Mouse (Mus musculus) urinary bladder, postnatal 4 days (tissue): Measurements from ENCODE around the gene Fam163a.
"Not testable (repeated sequence)": the region's sequence is repeated elsewhere in the genome, so short reads cannot be mapped to it uniquely, and the experiment has no call there.

ENCODE experiments used
- DNase-seq, 2 experiments: peaks; one replicate each; pipeline ENCODE4 v3.0.0; 2021 to 2022; ENCODE audit warnings: low spot score in 2 of 2

The Fam163a gene

DNA sequence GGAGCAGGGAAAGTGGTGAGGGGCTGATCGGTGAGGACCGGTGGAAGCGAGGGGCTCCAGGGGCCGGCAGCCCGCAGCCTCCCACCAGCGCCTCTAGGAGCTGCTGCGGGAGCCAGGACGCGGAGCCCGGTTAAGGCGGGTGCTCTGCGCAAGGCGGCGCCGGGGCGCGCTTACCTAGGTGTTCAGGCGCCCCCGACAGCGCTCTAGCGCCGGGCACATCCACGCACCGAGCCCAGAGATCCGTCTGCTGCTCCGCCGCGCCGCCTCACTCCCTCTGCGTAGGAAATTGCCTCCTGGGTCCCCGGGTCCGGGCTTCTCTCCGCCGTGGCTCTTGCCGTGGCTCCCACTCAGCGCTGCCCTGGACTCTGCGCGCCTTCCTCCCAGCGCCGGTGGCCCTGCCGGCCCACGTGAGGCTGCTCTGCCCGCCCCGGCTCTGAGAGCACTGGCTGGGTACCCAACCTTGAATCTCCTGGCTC is at the start of gene Fam163a:
Gene Fam163a (minus strand): TSS at position 371 of the 476 bp plus-strand sequence.
- no peak for DNase-seq

- DNase-seq: not testable (repeated sequence)
These were observed 46.3 kb upstream of the Fam163a start for GRCm38 (mm10) chr1:156251096-156251495.

- DNase-seq: no peak
These were observed 43.1 kb upstream of the Fam163a start for GRCm38 (mm10) chr1:156247893-156248292.

DNA sequence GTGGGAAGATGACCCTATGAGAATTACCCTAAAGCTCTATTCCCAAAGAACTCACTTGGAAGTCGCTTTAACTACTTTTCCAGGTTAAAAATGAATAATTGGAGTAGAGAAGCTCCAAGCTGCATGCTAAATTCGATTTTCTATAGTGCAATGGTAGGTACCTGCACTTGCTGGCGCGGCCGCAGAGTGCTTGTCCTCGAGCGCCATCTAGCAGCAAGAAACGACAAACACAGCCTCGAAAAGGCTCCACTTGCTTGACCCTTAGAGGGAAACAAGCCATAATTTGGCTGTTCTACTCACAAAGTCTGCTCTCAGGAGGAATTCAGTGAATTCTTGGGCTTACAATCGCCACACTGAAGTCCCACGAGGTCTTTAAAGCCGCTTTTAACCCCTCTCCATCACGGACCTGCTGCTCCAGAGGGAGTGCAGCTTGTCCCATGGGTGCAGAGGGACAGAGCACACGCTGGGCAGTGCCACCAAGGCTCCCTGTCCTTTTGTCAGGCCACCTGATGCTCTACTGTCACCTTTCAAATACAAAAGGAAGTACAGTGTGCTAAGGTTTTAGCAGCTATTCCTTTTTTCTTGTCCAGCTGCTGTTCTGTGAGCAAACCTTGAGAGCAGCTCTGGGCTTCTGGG is 37.0 kb upstream of the Fam163a start:
- no peak for DNase-seq

DNA sequence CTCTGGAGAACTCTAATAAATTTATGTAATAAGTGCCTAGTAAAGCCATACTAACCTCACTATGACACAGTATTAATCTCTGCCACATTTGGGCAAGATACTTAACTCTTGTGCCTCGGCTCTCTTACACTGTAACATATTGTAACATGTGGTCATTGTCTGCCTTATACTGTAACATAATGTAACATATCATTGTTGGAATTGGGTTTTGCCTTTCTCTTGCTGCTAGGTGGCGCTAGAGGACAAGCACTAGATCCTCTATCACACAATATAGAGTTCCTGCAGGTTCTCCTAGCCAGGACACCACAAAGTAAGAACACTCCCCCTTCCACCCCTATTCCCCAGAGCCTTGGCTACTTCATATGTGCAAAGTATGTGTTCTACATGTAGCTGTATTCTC is 36.2 kb upstream of the Fam163a start:
- no peak for DNase-seq

- no peak for DNase-seq
These were observed 26.3 kb upstream of the Fam163a start for GRCm38 (mm10) chr1:156231122-156231521.

DNA sequence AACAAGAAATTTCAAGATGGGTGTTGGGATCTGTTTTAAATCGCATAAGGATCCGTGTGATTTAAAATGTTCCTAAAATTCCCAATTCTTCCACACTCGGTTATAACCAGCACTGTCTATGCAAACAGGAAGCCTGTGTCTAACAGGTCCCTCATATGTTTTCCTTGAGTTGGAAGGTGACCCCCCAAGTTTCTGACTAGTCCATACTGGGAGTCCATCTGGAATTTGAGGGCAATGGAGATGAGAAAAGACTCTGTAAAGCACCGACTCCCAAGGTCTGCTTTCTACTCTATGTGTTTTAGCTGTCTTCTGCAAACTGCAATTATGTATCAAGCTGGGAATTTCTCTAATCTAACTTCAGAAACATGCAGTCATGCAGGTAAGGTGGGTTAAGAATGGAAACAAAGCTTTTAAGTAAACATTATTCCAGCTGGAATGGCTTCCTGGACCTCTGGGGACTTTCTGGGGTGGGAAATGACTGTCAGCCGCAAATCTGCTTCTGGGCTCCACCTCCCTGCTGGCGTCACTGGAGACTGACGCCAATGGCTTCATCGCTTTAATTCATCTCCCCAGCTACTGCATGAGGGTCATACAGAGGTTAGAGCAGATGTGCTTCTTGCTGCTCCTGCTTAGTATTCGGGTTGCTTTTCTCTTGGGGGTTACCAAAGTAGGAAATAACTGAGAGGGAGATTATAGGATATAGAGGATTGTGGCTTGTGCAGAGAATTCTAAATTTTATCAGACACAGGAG is 25.7 kb upstream of the Fam163a start:
- no peak for DNase-seq

DNA sequence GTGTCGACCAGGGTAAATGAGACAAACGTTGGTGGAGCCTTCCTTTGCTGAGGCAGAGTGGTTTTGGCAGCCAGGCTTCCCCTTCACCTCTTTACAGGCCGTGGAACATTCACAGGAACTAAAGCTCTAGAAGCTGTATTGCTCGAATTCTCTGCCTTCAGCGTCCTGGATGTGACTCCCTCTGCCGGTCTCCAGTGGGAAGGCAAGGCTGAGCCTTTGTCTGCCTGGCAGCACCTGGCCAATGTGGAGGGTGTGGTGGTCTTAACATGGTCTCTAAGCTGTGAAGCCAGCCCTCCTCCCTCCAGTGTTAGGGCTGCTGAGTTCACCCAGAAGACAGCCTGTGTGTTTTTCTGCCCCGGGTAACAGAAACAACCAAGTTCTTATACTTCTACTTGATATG is 24.6 kb upstream of the Fam163a start:
- DNase-seq: peak; percentile 22 to 63

DNA sequence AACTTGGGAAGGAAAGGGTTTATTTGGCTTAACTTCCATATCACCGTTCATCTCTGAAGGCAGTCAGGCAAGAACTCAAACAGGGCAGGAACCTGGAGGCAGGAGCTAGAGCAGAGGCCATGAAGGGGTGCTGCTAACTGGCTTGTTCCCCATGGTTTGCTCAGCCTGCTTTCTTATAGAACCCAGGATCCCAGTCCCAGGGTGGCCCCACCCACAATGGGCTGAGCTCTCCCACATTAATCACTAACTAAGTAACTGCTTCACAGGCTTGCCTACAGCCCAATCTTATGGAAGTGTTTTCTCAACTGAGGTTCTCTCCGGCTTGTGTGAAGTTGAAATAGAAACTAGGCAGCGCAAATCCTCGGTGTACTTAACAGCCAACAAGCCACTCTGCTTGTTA is 23.9 kb upstream of the Fam163a start:
- no peak for DNase-seq

DNA sequence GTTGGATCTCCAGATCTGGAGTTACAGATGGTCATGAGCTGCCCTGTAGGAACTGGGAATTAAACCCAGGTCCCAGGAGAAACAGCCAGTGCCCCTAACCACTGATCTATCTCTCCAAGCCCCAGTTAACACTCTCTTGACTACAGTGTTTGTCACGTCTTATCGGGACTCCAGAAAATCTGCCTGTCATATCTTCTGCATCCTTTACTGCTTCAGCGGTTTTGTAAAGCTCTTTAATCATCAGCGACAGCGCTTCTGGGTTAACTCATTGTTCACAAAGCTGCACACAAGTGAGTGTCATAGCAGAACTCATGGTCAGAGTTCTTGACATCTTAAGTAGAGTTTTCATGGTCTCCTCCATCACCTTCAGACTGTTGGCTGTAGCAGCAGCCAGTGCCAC is 22.1 kb upstream of the Fam163a start:
- no peak for DNase-seq

- no peak for DNase-seq
These were observed 17.6 kb upstream of the Fam163a start for GRCm38 (mm10) chr1:156222205-156223000.

DNA sequence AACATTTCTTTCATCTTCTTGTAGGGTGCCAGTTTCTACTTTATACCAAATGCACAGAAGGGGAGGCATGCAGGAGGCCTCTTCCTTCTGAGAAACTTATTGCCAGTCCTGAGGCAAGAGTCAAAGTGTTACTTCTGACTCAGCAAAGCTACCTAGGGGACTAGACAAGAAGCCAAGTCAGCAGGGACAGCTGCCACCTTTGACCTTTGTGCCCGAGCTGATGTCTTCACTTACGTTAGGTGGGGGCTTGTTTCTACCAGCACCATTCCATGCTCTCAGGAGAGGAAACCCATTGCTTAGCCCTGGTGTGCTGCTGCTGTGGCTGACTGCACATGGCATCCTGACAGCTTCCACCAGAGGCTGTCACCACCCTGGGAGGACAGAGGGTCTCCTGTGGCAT is 16.5 kb upstream of the Fam163a start:
- no peak for DNase-seq

DNA sequence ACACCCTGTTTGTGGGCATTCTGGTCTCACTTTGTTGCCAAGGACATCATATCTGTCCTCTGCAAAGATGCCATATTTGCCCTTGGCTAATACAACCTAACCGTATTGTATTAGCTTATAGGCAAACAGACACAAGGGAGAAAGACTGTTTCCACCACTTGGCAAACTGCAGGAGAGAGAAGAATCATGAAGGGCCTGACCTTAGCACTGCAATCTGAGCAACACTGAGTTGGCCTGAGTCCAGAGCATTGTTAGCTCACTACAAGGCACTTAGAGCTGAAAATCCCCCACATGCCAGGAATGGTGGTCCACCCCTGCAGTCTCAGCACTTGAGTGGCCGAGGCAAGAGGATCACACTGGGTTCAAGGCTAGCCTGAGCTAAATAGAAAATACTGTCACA is 13.7 kb upstream of the Fam163a start:
- DNase-seq: no peak

GRCm38 (mm10) chr1:156217941-156218340 is 13.1 kb upstream of the Fam163a start:
- no peak for DNase-seq

GRCm38 (mm10) chr1:156217393-156217792 is 12.6 kb upstream of the Fam163a start:
- DNase-seq: peak in 1 of 2 experiments; percentile 62

GRCm38 (mm10) chr1:156216249-156216648 is 11.4 kb upstream of the Fam163a start:
- no peak for DNase-seq

GRCm38 (mm10) chr1:156214651-156215050 is 9.8 kb upstream of the Fam163a start:
- no peak for DNase-seq

- DNase-seq: no peak
These were observed 8.1 kb upstream of the Fam163a start for GRCm38 (mm10) chr1:156212923-156213322.

DNA sequence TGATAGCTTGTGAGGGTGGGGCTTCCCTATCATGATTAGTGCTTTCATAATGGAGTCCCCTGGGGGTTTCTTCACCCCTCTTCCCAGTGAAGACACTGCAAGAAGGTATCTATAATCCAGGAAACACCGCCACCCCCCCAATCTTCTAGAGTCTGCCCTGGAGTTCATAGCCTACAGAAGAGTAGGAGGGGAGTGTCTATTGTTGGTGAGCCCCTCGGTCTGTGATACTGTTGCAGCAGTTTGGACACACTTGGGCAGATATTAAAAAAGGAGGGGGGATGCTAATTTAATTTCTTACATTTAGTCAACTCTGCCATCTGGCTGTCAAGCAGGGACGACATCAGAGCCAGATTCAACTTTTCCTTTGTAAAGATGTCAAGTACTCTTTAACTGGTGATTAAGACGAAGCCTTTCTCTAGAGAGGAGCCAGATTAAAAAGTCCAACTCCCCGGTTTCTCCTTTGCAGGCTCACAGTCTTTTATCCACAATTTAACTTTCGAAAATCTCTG is 7.0 kb upstream of the Fam163a start:
- no peak for DNase-seq

DNA sequence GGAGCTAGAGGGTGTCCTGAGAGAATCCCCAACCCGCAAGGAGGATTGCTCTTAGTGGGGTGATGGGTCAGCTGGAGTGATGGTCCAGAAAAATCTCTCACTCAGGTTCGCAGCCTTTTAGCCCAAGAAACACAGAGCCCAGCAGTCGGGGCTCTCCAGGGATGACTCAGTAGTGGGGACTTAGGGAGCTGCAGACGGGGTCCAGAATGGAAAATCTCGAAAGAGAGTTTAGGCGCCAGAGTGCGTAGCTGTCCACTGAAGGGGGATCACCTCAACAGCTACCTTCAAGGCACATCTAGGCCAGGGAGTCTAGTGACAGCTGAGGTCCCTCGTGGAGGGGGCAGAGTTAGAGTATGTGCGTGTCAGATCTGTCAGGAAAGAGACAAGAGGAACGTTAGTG is 338 bp upstream of the Fam163a start:
- no peak for DNase-seq

- no peak for DNase-seq
These were observed 718 bp downstream of the Fam163a start for GRCm38 (mm10) chr1:156203961-156204655.

GRCm38 (mm10) chr1:156202661-156203060 is 2.2 kb downstream of the Fam163a start:
- DNase-seq: no peak
